Mouse (Mus musculus): ENCODE measurements around the gene Plrg1.

GRCm38 (mm10) chr3:83025475-83026301 is 29.6 kb upstream of the Plrg1 start, which contains the start of gene Fga:
- no peak for TF ChIP-seq CTCF (IDR thresholded peaks at IDR 0.05)
- no peak for TF ChIP-seq POLR2A (IDR thresholded peaks at IDR 0.05; ENCODE audit: insufficient read depth, low read depth, low read length)
- no peak for TF ChIP-seq EP300 (IDR thresholded peaks at IDR 0.05; ENCODE audit: insufficient read depth, low read depth, low read length)

All from heart, adult 2 months (tissue).